Comparison of ENCODE assay signal across 1 mouse cellular context in genomic region chr13:12386286-12386685, GRCm38 (mm10).
A peak's percentile ranks its signal among the peaks of the same experiment; 100 is the strongest.
TF ChIP-seq lines count a peak whose summit lies in the region.

No protein-coding gene starts in this region.

TF ChIP-seq in MEL, 35 proteins besides CTCF, POLR2A, EP300 and RAD21 (continued from another document):
- TF ChIP-seq ZNF384 (IDR thresholded peaks at IDR 0.05; ENCODE audit: low read depth, low read length) (no peak), MEF2A (IDR thresholded peaks at IDR 0.05; ENCODE audit: extremely low read depth, insufficient replicate concordance, low read depth, low read length, poor library complexity, severe bottlenecking) (no peak), MAX (IDR thresholded peaks at IDR 0.05; ENCODE audit: low read length) (peak; percentile 39; the same call in 1 of the 2 replicates), ETS1 (IDR thresholded peaks at IDR 0.05; ENCODE audit: low read depth, low read length) (no peak), ZKSCAN1 (IDR thresholded peaks at IDR 0.05; ENCODE audit: low read depth, low read length) (no peak), MAFK (IDR thresholded peaks at IDR 0.05; ENCODE audit: borderline replicate concordance, low read depth, low read length) (no peak), GABPA (IDR thresholded peaks at IDR 0.05; ENCODE audit: low read depth, low read length) (no peak), ZC3H11A (IDR thresholded peaks at IDR 0.05; ENCODE audit: low read depth, low read length) (peak; percentile 95), MYC (IDR thresholded peaks at IDR 0.05; ENCODE audit: low read depth, low read length) (peak; percentile 80; the same call in 1 of the 2 replicates)
